Mouse (Mus musculus): Measurements from ENCODE around the gene Rnf145. TPM values are rescaled to one million over a fixed set of nuclear protein-coding genes. Genes with fewer than 3 reads are reported as not detected.

Rnf145 gene
- polyA plus RNA-seq, 1 experiment from 2014 or later = 126 TPM

DNA sequence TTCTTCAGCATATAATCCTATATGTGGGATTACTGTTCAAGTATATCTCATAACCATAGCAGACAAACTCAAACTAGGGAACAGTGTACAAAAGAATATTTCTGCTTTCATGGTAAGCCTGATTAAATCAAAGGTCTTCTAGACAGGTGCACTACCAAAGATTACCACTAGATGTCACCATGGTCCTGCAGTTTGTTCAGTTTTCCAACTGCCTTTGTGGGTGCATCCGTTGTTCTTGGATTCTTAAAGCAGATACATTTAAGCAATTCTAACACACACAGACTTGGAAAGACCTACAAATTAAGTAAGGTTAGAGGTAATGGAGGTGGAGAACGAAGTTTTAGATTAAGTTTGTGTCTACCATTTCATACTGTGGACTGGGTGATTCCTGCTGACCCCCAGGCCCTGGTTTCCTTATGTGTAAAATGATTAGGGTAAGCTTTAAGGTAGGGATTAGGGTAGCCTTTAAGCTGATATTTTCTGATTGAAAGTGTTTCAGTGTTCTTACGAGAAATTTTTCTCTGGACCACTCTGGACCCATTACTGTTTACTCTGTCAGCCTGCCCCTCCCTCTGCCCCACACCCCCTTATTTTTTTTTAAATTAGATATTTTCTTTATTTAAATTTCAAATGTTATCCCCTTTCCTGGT lies 67.4 kb downstream of the Rnf145 start:
- 0 out of 2 replicates have a peak overlapping the region, but pooled peaks have one; percentile 22 for H3K9ac ChIP-seq
- WGBS = 11% methylated on average over 3 of the region's 3 CpGs
- peaks cover 8% of the 10 kb centered on the region for H3K4me1 ChIP-seq (replicated peaks)
- H3K27ac ChIP-seq (replicated peaks) = no peak overlapping the region
- no peaks in the 10 kb centered on the region for H3K36me3 ChIP-seq
- ATAC-seq (ENCODE audit: low read depth) = peak; percentile 89; the same call in 1 of the 2 replicates
- H3K4me2 ChIP-seq = no peak overlapping the region
- H3K9me3 ChIP-seq = no peaks in the 10 kb centered on the region
- H3K27me3 ChIP-seq = no peaks in the 10 kb centered on the region
- H3K4me3 ChIP-seq = no peak overlapping the region

DNA sequence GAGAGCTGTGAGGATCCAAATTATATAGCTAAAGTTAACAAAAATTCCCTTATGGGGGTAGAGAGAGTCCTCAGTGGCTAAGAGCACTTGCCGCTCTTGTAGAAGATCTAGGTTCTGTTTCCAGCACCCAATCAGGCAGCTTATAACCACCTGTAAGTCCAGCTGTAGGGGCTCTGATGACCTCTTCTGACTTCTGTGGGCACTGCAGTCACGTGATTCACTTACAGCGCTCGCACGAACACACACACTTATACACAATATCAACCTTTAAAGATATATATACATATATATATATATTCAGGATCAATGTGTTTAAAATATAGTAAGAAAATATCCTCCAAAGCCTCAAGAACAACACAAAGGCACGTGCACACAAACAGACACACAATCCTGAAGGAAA lies 74.3 kb downstream of the Rnf145 start:
- H3K27ac ChIP-seq (replicated peaks) = no peak overlapping the region
- no peak for ATAC-seq (ENCODE audit: low read depth)
- no peaks in the 10 kb centered on the region for H3K9me3 ChIP-seq
- 90% methylated on average over 6 of the region's 6 CpGs for WGBS
- H3K4me1 ChIP-seq (replicated peaks) = peaks cover 5% of the 10 kb centered on the region; the same call in 1 of the 2 replicates
- no peak overlapping the region for H3K4me2 ChIP-seq
- H3K36me3 ChIP-seq = no peaks in the 10 kb centered on the region
- H3K4me3 ChIP-seq = no peak overlapping the region
- H3K9ac ChIP-seq = no peak overlapping the region
- H3K27me3 ChIP-seq = no peaks in the 10 kb centered on the region

DNA sequence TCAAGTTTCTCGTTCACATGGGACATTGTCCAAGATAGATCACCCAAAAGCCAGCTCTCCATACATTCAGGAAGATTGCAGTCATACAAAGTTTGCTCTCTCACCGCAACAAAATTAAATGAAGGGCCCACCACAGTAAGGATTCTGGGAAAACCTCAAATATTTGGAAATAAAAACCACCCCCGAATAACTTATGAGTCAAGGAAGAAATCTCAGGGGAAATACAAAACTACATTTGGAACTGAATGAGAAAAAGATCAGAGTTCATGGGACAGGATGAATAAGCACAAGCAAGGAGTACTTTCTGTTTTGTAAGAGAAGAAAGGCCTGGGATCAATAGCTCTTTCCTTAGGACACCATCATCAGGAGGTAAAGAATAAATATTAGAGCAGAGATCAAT lies 76.0 kb downstream of the Rnf145 start:
- H3K27ac ChIP-seq (replicated peaks) = no peak overlapping the region
- H3K4me2 ChIP-seq = no peak overlapping the region
- no peaks in the 10 kb centered on the region for H3K27me3 ChIP-seq
- peaks cover 4% of the 10 kb centered on the region; the same call in 1 of the 2 replicates for H3K4me1 ChIP-seq (replicated peaks)
- no peak overlapping the region for H3K4me3 ChIP-seq
- no peaks in the 10 kb centered on the region for H3K9me3 ChIP-seq
- no peaks in the 10 kb centered on the region for H3K36me3 ChIP-seq
- no peak overlapping the region for H3K9ac ChIP-seq
- 78% methylated on average over 3 of the region's 3 CpGs for WGBS
- no peak for ATAC-seq (ENCODE audit: low read depth)

DNA sequence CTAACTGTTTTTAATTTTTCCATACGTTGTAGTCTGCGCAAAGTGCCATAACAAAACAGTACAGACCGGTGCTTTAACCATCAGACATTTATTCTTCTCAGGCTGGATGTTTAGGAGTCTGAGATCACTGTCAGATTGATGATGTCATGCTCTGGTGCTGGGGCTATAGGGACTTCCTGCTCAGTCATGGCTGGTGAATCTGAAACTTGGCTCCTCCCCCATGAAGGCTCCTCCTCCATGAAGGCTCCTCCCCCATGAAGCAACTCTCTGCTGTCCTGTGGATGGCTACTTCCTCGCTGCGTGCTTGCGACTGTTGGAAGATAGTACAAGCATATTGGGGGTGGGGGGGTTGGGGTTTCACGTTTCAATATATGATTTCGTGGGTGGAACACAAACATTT lies 88.1 kb downstream of the Rnf145 start:
- 89% methylated on average over 8 of the region's 8 CpGs for WGBS
- Histone ChIP-seq H3K27me3 (no peaks in the 10 kb centered on the region), H3K4me3 (no peak overlapping the region), H3K4me1 (replicated peaks) (peaks cover 11% of the 10 kb centered on the region), H3K9me3 (no peaks in the 10 kb centered on the region), H3K27ac (replicated peaks) (no peak overlapping the region), H3K9ac (no peak overlapping the region), H3K36me3 (no peaks in the 10 kb centered on the region), H3K4me2 (no peak overlapping the region)
- no peak for ATAC-seq (ENCODE audit: low read depth)

DNA sequence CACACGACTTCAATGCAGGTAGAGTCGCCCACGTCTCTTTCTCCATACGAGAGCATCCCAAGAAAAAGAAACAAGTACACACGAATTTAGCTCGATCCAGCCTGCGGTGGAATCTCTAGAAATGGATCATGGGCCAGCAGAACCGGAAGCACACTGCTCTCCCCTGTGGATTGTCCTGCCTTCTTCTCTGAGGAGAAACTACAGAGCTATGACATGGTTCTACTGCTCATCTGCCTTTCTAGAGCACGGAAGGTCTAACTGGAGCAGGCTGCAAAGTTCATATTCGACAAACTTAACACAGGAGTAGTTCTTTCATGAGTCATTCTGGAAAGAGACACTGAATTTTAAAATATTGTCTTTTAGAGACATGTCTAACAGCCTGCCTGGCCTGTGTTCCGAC lies 89.9 kb downstream of the Rnf145 start:
- H3K9ac ChIP-seq = no peak overlapping the region
- peaks cover 28% of the 10 kb centered on the region for H3K4me1 ChIP-seq (replicated peaks)
- H3K9me3 ChIP-seq = no peaks in the 10 kb centered on the region
- H3K4me3 ChIP-seq = no peak overlapping the region
- H3K36me3 ChIP-seq = no peaks in the 10 kb centered on the region
- 83% methylated on average over 11 of the region's 11 CpGs for WGBS
- ATAC-seq (ENCODE audit: low read depth) = no peak
- H3K27me3 ChIP-seq = no peaks in the 10 kb centered on the region
- H3K4me2 ChIP-seq = no peak overlapping the region
- no peak overlapping the region for H3K27ac ChIP-seq (replicated peaks)

DNA sequence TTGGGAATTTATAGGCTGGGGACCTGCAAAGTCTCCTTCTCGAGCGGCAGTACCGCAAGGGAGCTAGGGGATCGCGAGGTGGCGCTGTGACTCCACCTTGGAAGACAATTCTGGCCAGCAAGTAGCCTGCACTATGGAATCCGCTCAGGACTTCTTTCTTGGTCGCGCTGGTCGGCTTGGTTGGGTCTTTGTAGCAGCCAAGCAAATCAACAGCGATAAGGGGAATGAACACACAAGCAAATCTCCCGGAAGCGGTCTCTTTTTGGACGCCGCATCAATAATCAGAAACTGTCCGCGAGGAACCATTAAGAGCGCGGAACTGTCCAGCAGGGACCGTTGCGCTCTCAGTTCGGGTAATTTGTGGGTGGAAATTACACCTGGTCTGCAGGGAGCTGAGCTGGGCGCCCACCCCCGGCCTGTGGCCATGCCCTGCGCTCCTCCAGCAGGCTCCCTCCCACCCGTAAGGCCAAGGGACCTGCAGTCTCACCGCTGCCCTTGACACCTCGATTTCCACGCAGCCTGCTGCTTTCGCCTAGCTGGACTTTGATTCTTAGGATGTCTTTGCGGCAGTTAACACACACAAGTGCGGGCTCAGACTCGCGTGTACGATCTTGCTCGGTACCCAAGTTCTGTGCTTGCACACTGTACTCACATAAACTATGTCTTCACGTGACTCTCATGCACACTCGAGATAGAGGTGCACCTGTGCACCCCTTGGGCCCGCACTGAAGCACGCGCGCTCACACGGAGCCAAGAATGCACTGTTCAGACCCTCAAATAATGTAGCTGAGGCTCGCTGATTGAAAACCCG lies 92.4 kb downstream of the Rnf145 start:
- peak; percentile 89 for ATAC-seq (ENCODE audit: low read depth)
- Histone ChIP-seq H3K9me3 (no peaks in the 10 kb centered on the region), H3K4me3 (peak overlapping the region; percentile 39), H3K36me3 (no peaks in the 10 kb centered on the region), H3K9ac (peak overlapping the region; percentile 67), H3K27me3 (peaks cover 12% of the 10 kb centered on the region; the same call in 1 of the 2 replicates), H3K4me2 (peak overlapping the region; percentile 80), H3K4me1 (replicated peaks) (peaks cover 39% of the 10 kb centered on the region), H3K27ac (replicated peaks) (peak overlapping the region; percentile 78)
- under 1% methylated on average over 45 of the region's 45 CpGs for WGBS

DNA sequence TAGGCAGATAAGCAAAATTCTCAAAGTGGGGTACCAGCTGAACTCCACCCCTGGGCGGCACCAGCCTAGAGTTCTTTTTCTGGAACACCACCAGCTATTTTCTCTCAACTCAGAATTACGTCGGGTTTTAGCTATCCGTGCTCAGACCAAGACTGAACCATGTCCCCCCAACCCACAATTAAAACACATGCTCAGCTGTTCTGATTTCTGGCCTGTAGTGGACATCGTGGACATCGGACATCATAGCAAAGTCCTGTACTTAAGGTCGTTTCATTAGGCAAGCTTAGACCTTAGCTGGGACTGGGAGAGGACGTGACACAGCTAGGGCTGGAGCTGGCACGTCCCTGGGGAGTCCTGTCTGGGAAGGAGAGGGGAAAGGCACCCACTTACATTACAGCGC lies 93.4 kb downstream of the Rnf145 start:
- ATAC-seq (ENCODE audit: low read depth) = no peak
- 0 out of 2 replicates have a peak overlapping the region, but pooled peaks have one; percentile 4 for H3K9ac ChIP-seq
- peak overlapping the region; percentile 78; the same call in 1 of the 2 replicates for H3K27ac ChIP-seq (replicated peaks)
- H3K4me3 ChIP-seq = peak overlapping the region; percentile 34; the same call in 1 of the 2 replicates
- H3K9me3 ChIP-seq = no peaks in the 10 kb centered on the region
- H3K4me1 ChIP-seq (replicated peaks) = peaks cover 46% of the 10 kb centered on the region
- H3K36me3 ChIP-seq = no peaks in the 10 kb centered on the region
- H3K27me3 ChIP-seq = peaks cover 14% of the 10 kb centered on the region; the same call in 1 of the 2 replicates
- peak overlapping the region; percentile 80 for H3K4me2 ChIP-seq
- 9% methylated on average over 10 of the region's 10 CpGs for WGBS

DNA sequence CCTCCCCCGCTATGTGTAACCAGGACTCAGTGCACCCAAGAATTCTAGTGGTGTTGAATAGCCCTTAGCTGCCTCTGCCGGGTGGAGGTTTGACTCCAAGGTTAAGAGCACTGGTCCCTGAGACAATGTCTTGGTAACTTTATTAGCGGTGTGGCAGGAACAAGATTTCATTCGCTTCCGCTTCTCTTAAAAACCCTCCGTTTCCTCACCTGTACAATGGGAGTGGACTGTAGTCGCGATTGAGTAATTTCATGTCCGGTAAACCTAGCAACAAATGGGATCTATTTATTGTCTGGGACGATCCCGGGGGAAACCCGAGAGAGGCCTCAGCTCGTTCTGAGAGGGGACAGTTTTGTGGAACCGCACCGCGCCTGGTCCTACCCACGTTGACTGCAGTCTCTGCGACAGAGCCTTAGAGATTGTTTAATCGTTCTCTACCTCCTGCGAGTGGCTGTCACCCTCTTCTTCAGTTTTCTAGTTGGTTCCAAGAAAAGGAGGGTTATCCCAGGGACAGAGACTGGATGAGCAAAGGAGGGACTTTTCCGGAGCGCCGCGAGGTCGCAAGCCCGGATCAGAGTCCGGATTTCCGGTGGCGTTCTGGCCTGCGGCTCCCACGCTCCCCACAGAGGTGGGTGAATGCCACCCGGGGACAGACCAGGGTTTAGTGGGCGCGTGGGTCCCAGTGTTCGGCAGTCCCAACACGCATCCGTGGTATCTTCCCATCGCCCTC lies 94.1 kb downstream of the Rnf145 start:
- Histone ChIP-seq H3K27me3 (peaks cover 14% of the 10 kb centered on the region; the same call in 1 of the 2 replicates), H3K4me3 (peak overlapping the region; percentile 34), H3K36me3 (no peaks in the 10 kb centered on the region), H3K9ac (peak overlapping the region; percentile 71), H3K27ac (replicated peaks) (no peak overlapping the region), H3K4me1 (replicated peaks) (peaks cover 46% of the 10 kb centered on the region), H3K4me2 (peak overlapping the region; percentile 80), H3K9me3 (no peaks in the 10 kb centered on the region)
- WGBS = 2% methylated on average over 38 of the region's 38 CpGs
- ATAC-seq (ENCODE audit: low read depth) = no peak

DNA sequence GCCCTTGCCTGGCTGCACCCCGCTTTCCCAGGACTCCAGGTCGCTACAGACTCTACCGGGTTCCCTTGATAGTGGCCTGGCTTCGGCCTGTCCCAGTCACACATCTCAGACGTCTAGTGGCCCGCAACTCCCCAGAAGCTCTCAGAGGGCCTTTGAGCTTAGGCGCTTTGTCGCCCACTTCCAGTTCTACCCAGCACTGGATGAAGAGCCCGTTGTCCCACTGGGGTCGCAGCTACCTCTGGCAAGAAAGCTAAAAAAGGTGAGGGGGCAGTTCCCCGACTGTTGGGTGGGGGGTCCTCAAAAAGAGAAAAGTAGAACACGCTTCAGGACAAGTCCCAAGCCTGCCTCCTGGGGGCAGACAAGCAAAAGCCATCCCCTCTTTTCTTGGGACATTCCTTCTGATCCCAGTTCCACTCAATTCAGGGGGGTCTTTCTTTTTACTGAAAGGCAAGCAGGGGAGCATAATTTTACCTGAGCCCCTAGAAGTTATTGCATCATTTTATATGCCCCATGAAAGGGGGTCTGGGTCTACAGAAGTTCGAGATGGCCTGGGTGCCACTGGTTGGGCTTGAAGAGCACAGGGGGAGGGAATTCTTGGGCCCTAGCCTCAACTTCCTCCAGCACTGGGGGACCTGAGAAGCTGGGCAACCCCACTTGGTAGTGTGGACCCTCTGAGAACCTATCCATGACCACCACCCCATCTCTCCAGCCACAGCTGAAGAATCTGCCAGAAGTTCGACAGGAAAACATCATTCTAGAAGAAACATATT lies 94.8 kb downstream of the Rnf145 start:
- Histone ChIP-seq H3K9me3 (no peaks in the 10 kb centered on the region), H3K4me1 (replicated peaks) (peaks cover 46% of the 10 kb centered on the region), H3K4me2 (peak overlapping the region; percentile 80), H3K27me3 (peaks cover 14% of the 10 kb centered on the region; the same call in 1 of the 2 replicates), H3K36me3 (no peaks in the 10 kb centered on the region), H3K4me3 (peak overlapping the region; percentile 34), H3K9ac (peak overlapping the region; percentile 71), H3K27ac (replicated peaks) (no peak overlapping the region; the same call in 1 of the 2 replicates)
- no peak for ATAC-seq (ENCODE audit: low read depth)
- WGBS = 7% methylated on average over 14 of the region's 14 CpGs
